Mouse (Mus musculus): ENCODE results near the gene Usp20.

DNA sequence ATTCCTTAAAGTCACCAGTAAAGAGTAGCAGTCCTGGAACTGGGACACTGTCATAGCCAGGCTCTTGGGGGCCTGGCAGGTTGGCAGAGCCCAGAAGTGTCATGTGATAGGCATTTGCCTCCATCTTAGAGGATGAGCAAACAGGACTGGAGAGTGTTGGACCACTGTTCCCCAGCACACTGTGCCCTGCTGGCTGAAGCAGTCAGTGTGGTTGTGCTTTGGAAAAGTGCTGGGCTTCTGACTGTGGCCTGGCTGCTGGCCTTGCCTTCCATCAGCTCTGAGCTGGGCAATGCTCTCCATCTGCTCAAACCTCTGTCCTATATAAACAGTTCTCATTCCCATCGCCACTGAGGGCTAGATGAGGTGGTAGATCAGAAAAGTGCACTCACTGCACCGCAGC lies 38.1 kb downstream of the Usp20 start:
- TF ChIP-seq CTCF (conservative IDR thresholded peaks at IDR 0.05 in 1 of 2, IDR thresholded peaks at IDR 0.05 in 1 of 2; ENCODE audit: low read depth in 2 of 2, low read length in 2 of 2): no peak
- no peak for TF ChIP-seq MAX (IDR thresholded peaks at IDR 0.05; ENCODE audit: low read length)
- TF ChIP-seq POLR2A (IDR thresholded peaks at IDR 0.05; ENCODE audit: low read depth, low read length): no peak

Data from CH12.LX (cell line).